Mouse (Mus musculus): Measurements from ENCODE around the gene Chka. TPM values are rescaled to one million over a fixed set of nuclear protein-coding genes. Genes with fewer than 3 reads are reported as not detected.
A peak's percentile ranks its signal among the peaks of the same experiment; 100 is the strongest.

Chka gene
- total RNA-seq, 2 experiments from 2014 or later, result 1.8 to 2.3 TPM

GRCm38 (mm10) chr19:3916727-3917126, 65.2 kb downstream of the Chka start:
- DNase-seq, result no peak

GRCm38 (mm10) chr19:3919928-3920327, 68.4 kb downstream of the Chka start:
- DNase-seq, result no peak

- DNase-seq, result no peak
These were observed 71.2 kb downstream of the Chka start for GRCm38 (mm10) chr19:3922661-3923371.

- DNase-seq, result peak; percentile 59
These were observed 72.0 kb downstream of the Chka start for GRCm38 (mm10) chr19:3923586-3923985.

GRCm38 (mm10) chr19:3924190-3924589, 72.6 kb downstream of the Chka start:
- no peak for DNase-seq

GRCm38 (mm10) chr19:3924868-3925267, 73.3 kb downstream of the Chka start:
- no peak for DNase-seq

- no peak for DNase-seq
These were observed 74.3 kb downstream of the Chka start for GRCm38 (mm10) chr19:3925859-3926258.

GRCm38 (mm10) chr19:3926279-3926678, 74.7 kb downstream of the Chka start:
- no peak for DNase-seq

GRCm38 (mm10) chr19:3926685-3927084, 75.1 kb downstream of the Chka start:
- peak; percentile 5 for DNase-seq

- no peak for DNase-seq
These were observed 76.4 kb downstream of the Chka start for GRCm38 (mm10) chr19:3927989-3928388.

GRCm38 (mm10) chr19:3928779-3929178, 77.2 kb downstream of the Chka start:
- DNase-seq, result no peak

- peak; percentile 85 for DNase-seq
These were observed 77.8 kb downstream of the Chka start, which contains the start of gene Aldh3b1 for GRCm38 (mm10) chr19:3929211-3929941. Gene Aldh3b1 (minus strand): TSS chr19:3929808.

- DNase-seq, result no peak
These were observed 78.9 kb downstream of the Chka start for GRCm38 (mm10) chr19:3930262-3931057.

GRCm38 (mm10) chr19:3931716-3932115, 80.1 kb downstream of the Chka start:
- no peak for DNase-seq

GRCm38 (mm10) chr19:3935032-3935895, 83.7 kb downstream of the Chka start, which contains the start of gene Unc93b1:
Gene Unc93b1 (plus strand): TSS chr19:3935186.
- peak; percentile 76 for DNase-seq

GRCm38 (mm10) chr19:3935896-3936850, 84.6 kb downstream of the Chka start:
- DNase-seq, result peak; percentile 63

GRCm38 (mm10) chr19:3942315-3942714, 90.7 kb downstream of the Chka start:
- no peak for DNase-seq

GRCm38 (mm10) chr19:3942986-3943735, 91.6 kb downstream of the Chka start:
- no peak for DNase-seq

Measured in gastrocnemius, postnatal 25 days (tissue).